Mouse (Mus musculus) adipose tissue, adult 10 weeks (tissue): Measurements from ENCODE around the gene Slc10a3. TPM values are rescaled to one million over a fixed set of nuclear protein-coding genes. Genes with fewer than 3 reads are reported as not detected.

Experiments used
- polyA plus RNA-seq: library from polyadenylated mRNA; stranded (reverse); fragments of 350-450 nt; fragmentation: Illumina TruSeq; extraction: RNeasy Lipid Tissue Mini Kit (QIAGEN cat#74804); gene quantifications from one replicate; pipeline ENCODE4 v1.2.3, GENCODE M21; 2014; ENCODE audit warnings: low read depth, low replicate concordance

Slc10a3 gene
- 17.9 TPM for polyA plus RNA-seq

DNA sequence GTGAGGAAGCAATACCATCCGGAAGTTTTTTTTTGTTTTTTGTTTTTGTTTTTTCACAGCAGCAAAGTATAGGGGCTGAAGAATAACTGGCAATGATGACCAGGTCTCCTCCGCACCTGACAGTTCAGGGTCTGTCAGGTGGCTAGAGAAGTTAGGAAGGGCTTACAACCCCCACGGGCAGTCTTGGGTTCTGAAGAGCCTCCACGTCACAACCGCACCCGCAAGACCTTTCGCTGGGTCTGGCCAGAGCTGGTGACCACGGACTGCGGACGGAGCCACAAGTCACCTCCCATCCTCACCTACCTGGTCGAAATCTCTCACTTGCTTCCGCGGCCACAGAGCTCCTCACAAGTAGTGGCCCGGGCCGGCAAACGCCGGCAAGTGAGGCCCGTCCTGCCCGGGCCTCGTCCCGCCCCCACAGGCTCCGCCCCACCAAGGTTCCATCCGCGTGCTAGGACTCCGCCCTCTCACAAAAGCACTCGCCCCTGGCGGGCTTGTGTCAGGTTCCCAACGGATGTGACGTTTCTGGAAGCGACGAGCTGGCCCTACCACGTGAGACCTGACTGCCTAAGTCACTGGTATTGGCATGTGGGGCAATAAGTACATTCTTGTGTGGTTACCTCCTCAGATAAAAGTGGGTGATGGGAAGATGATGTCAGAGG lies at the start of gene Slc10a3, which contains the start of gene Ubl4a:
Slc10a3 (minus strand) TSS at position 462 of the 662 bp plus-strand sequence.
Ubl4a (minus strand) TSS at position 331 of the 662 bp plus-strand sequence.

GRCm38 (mm10) chrX:74392535-74393443 lies 19.6 kb upstream of the Slc10a3 start, which contains the start of the genes Fam3a and Ikbkg:
Fam3a (minus strand) TSS chrX:74393272.
Ikbkg (plus strand) TSS chrX:74393290.

DNA sequence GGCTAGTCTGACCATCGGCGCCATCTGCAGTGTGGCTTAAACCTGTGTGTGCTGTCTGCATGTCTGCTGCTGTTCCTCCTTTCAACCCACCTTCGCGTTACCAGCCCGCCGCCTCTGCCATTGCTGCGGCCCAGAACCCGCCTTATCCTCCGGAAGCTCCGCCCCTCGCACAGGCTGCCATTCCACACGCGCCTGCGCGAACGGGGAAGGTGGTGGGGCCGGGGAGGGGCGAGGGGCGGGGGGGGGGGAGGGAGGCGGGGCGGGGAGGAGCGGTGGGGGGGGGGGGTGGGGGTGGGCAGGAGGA lies 19.7 kb downstream of the Slc10a3 start, which contains the start of gene Lage3:
Lage3 (minus strand) TSS at position 152 of the 304 bp plus-strand sequence.

GRCm38 (mm10) chrX:74328725-74329161 lies 44.4 kb downstream of the Slc10a3 start, which contains the start of gene Plxna3:
Plxna3 (plus strand) TSS chrX:74329066.

Other genes starting within 250 kb of the Slc10a3 start
- gene Opn1mw, start 245.9 kb downstream of the Slc10a3 start, polyA plus RNA-seq, result 1.7 TPM
- gene Mecp2, start 238.0 kb downstream of the Slc10a3 start, polyA plus RNA-seq, result 25.6 TPM
- not detected for gene Tex28, start 205.5 kb downstream of the Slc10a3 start, polyA plus RNA-seq
- gene Tktl1, start 196.1 kb downstream of the Slc10a3 start, polyA plus RNA-seq, result 0.27 TPM
- 382 TPM for gene Flna, start 123.5 kb downstream of the Slc10a3 start, polyA plus RNA-seq
- gene Emd, start 118.7 kb downstream of the Slc10a3 start, polyA plus RNA-seq, result 49.6 TPM
- 3,160 TPM for gene Rpl10, start 102.5 kb downstream of the Slc10a3 start, polyA plus RNA-seq
- 118 TPM for gene Taz, start 91.4 kb downstream of the Slc10a3 start, polyA plus RNA-seq
- gene Dnase1l1, start 91.0 kb downstream of the Slc10a3 start, polyA plus RNA-seq, result 27.2 TPM
- 237 TPM for gene Atp6ap1, start 76.3 kb downstream of the Slc10a3 start, polyA plus RNA-seq
- gene Gdi1, start 68.4 kb downstream of the Slc10a3 start, polyA plus RNA-seq, result 107 TPM
- gene Fam50a, start 60.3 kb downstream of the Slc10a3 start, polyA plus RNA-seq, result 50.9 TPM
- 12.9 TPM for gene Plxna3, start 44.3 kb downstream of the Slc10a3 start, polyA plus RNA-seq
- gene Lage3, start 19.7 kb downstream of the Slc10a3 start, polyA plus RNA-seq, result 60.9 TPM
- 43.7 TPM for gene Ubl4a, start 131 bp downstream of the Slc10a3 start, polyA plus RNA-seq
- gene Fam3a, start 19.9 kb upstream of the Slc10a3 start, polyA plus RNA-seq, result 55.2 TPM
- gene Ikbkg, start 19.9 kb upstream of the Slc10a3 start, polyA plus RNA-seq, result 23.3 TPM
- 165 TPM for gene G6pdx, start 55.8 kb upstream of the Slc10a3 start, polyA plus RNA-seq
- not detected for gene Gm6880, start 108.0 kb upstream of the Slc10a3 start, polyA plus RNA-seq
- gene Olfr1326-ps1, start 201.5 kb upstream of the Slc10a3 start, polyA plus RNA-seq, result not detected
- gene Olfr1325, start 219.3 kb upstream of the Slc10a3 start, polyA plus RNA-seq, result not detected